Mouse (Mus musculus) limb, embryonic 14.5 days (tissue): ENCODE results near the gene Nln. TPM values are rescaled to one million over a fixed set of nuclear protein-coding genes. Genes with fewer than 3 reads are reported as not detected.

ENCODE experiments used
- ATAC-seq: fragments of 200-750 bp; cut with Nextera tagmentation; 2 replicates; pipeline ENCODE4 v1.8.0; 2017; ENCODE audit warnings: low read depth, moderate number of reproducible peaks, moderate TSS enrichment; ENCODE audit not compliant: low FRiP score
- DNase-seq: peaks from one replicate; pipeline ENCODE4 v3.0.0-alpha.2; 2015; ENCODE audit warnings: low spot score
- H3K27ac ChIP-seq: fragments of 300-500 bp; sonication (generic); replicated peaks from 2 replicates; pipeline ENCODE4 v1.5.1; 2014; ENCODE audit warnings: low read depth, mild to moderate bottlenecking, low read length, moderate library complexity, mixed read lengths
- H3K27me3 ChIP-seq: fragments of 300-500 bp; sonication (generic); 2 replicates; pipeline ENCODE4 v1.6.1; 2014; ENCODE audit warnings: low read length, mixed read lengths; ENCODE audit not compliant: control insufficient read depth, insufficient read depth
- H3K36me3 ChIP-seq: fragments of 300-500 bp; sonication (generic); 2 replicates; pipeline ENCODE4 v1.6.1; 2014; ENCODE audit warnings: mild to moderate bottlenecking, low read length, moderate library complexity, mixed read lengths; ENCODE audit not compliant: control insufficient read depth, insufficient read depth
- H3K4me1 ChIP-seq: fragments of 300-500 bp; sonication (generic); 2 replicates; pipeline ENCODE4 v1.6.1; 2014; ENCODE audit warnings: antibody characterized with exemption, low read length, mixed read lengths; ENCODE audit not compliant: control insufficient read depth, insufficient read depth
- H3K4me2 ChIP-seq: fragments of 300-500 bp; sonication (generic); replicated peaks from 2 replicates; pipeline ENCODE4 v1.6.1; 2014; ENCODE audit warnings: low read depth, mild to moderate bottlenecking, low read length, moderate library complexity; ENCODE audit not compliant: severe bottlenecking
- H3K4me3 ChIP-seq: fragments of 300-500 bp; sonication (generic); replicated peaks from 2 replicates; pipeline ENCODE4 v1.5.1; 2014; ENCODE audit warnings: low read length
- H3K9ac ChIP-seq: fragments of 300-500 bp; sonication (generic); 2 replicates; pipeline ENCODE4 v1.6.1; 2014; ENCODE audit warnings: mild to moderate bottlenecking, low read depth, low read length, moderate library complexity; ENCODE audit not compliant: severe bottlenecking
- H3K9me3 ChIP-seq: fragments of 300-500 bp; sonication (generic); 2 replicates; pipeline ENCODE4 v1.6.1; 2016; ENCODE audit warnings: low read length; ENCODE audit not compliant: control insufficient read depth
- POLR2A ChIP-seq: fragments of 200-500 bp; IDR thresholded peaks from 2 replicates; pipeline ENCODE4 v1.8.0; 2012; ENCODE audit warnings: inconsistent platforms, mild to moderate bottlenecking, moderate library complexity, borderline replicate concordance; ENCODE audit not compliant: insufficient read depth, insufficient read length; ENCODE audit errors: extremely low read depth
- WGBS: fragments of 180-500 bp; shearing (Covaris S2); extraction: QIAGEN DNeasy Blood & Tissue Kit; methylation state at CpG from one replicate; pipeline ENCODE4 v1.1.7; 2014; 5-methylcytosine and 5-hydroxymethylcytosine counted together
- polyA plus RNA-seq, 2 experiments: library from polyadenylated mRNA; depleted of rRNA in 1 of 2; stranded (reverse) in 1 of 2; unstranded in 1 of 2; fragments of >200 nt; fragmentation: Nextera tagmentation in 1 of 2; extraction: Ambion mirVana in 1 of 2; gene quantifications; 2 replicates each; pipeline versions ENCODE4 v1.2.1 to v1.2.3; 2012 to 2014

Gene Nln
- polyA plus RNA-seq, 2 experiments, result 9.8 to 16.6 TPM

DNA sequence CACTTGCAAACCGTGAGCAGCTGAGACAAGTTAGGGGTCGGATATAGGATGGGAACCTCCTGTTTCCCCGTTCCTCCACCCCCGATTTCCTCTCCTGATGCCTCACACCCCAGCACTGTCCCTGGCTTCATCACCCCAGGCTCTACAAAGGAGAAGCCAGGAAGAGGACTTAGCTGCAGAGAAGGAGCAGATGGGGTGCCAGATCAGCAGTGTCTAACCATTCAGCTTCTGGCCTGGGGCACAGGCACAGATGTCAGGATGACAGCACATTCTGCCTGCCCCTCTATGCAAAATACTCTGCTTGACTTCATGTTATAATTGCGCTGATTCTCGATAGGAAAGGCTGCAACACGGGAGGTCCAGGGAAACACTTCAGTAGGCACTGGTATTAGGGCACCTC, 71.1 kb downstream of the Nln start:
- WGBS, result 72% methylated on average over 7 of the region's 7 CpGs
- Histone ChIP-seq H3K9ac (no peak overlapping the region), H3K36me3 (no peaks in the 10 kb centered on the region), H3K27me3 (no peaks in the 10 kb centered on the region), H3K4me3 (no peak overlapping the region), H3K9me3 (no peaks in the 10 kb centered on the region), H3K27ac (no peak overlapping the region), H3K4me2 (no peak overlapping the region), H3K4me1 (peaks cover 35% of the 10 kb centered on the region)
- DNase-seq, result no peak
- ATAC-seq, result no peak
- no peak for TF ChIP-seq POLR2A

DNA sequence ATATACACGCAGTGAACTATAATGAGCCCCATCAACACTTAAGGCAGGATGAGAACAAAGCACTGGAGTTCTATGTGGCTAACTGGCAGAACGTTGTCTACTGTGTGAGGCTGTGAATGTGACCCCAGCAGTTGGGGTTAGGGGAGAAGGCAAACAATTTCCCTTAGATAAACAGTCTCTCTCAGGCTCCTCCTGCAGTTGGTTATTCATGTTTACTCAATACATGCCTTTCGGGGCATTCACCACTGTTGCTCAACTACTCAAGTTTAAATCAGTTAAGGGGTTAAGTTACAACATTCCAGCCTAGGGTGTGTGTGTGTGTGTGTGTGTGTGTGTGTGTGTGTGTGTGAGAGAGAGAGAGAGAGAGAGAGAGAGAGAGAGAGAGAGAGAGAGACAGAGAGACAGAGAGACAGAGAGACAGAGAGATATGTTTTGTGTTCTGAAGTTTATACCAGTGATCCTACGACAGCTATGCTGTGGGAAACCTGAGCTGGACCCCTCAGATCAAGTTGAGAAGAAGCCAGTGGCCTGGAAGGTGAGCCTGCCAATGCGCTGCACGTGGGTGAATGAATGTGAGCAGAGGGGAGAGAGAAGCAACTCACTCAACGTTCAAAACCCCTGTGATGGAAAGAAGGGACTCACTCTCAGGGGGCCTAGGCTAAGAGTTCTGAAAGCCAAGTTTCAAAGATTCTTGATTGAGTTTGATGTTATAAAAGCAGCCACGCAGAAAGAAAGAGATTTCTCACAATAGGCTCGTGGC, 71.7 kb downstream of the Nln start:
- Histone ChIP-seq H3K4me3 (no peak overlapping the region), H3K27me3 (no peaks in the 10 kb centered on the region), H3K4me2 (no peak overlapping the region), H3K9me3 (no peaks in the 10 kb centered on the region), H3K9ac (no peak overlapping the region), H3K27ac (no peak overlapping the region), H3K36me3 (no peaks in the 10 kb centered on the region; the same call in 1 of the 2 replicates), H3K4me1 (peaks cover 40% of the 10 kb centered on the region)
- ATAC-seq (no peak), DNase-seq (no peak)
- TF ChIP-seq POLR2A, result no peak
- WGBS, result 53% methylated on average over 9 of the region's 9 CpGs

DNA sequence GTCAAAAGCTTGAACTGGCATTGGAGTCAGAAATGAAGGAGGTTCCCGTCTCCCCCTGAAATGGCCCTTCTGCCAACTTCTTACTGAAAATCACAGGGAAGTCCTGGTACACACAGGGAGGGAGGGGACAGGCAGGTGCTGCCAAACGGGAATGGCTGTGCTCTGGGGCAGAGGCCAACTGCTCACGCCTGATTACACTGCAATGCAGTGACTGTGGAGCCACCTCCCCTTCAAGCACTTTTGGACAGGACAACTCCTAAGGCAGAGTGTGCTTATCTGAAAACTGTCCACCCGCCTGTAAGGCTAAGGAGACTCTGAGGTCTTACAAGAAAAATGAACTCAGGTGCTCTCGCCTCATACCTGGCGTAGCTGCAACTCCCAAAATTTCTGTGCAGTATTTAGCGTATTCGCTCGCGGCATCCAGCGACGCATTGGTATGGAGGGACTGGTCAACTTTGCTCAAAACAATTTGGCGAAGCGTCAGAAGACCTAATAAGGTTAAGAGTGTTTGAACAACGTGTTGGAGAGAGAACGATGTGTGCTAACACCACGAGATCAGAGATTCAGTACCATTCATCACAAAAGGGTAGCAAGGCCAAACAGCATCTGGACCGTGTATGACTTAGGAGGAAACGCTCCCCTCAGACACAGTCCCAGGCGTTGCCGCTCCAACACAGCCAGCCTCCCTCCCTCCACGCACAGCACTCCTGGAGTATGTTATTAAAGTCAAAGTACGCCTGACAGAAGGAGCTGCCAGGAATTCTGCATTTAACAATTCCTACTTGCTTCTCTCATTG, 72.7 kb downstream of the Nln start:
- no peak for ATAC-seq
- no peak overlapping the region for H3K4me2 ChIP-seq
- 75% methylated on average over 23 of the region's 23 CpGs for WGBS

DNA sequence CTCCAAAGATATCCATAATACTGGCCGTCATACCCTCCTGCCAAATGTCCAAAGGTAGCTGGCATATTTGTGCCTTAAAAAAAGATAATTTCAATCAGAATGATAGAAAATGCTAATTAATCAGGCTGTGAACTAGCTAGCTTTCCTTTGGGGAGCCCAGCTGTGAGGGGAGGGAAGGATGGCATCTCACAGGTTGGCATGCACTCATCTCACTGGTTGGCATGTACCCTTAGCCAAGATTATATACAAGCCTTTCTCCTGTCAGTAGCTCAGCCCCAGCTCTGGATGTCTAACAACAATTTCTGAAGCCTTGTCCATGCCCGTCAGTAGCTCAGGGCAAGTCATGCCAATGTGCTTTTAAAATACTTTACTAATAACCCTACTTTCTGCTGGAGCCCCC, 73.8 kb downstream of the Nln start:
- no peak overlapping the region for H3K27ac ChIP-seq
- no peak overlapping the region for H3K4me3 ChIP-seq
- ATAC-seq (no peak), DNase-seq (no peak)
- H3K9me3 ChIP-seq, result no peaks in the 10 kb centered on the region
- 74% methylated on average over 2 of the region's 2 CpGs for WGBS
- no peaks in the 10 kb centered on the region; the same call in 1 of the 2 replicates for H3K36me3 ChIP-seq
- H3K4me2 ChIP-seq, result no peak overlapping the region
- no peak for TF ChIP-seq POLR2A
- no peaks in the 10 kb centered on the region for H3K27me3 ChIP-seq
- H3K4me1 ChIP-seq, result peaks cover 58% of the 10 kb centered on the region
- no peak overlapping the region for H3K9ac ChIP-seq

More for the DNA sequence above, 72.7 kb downstream of the Nln start:
- Histone ChIP-seq H3K27ac (no peak overlapping the region), H3K4me1 (peaks cover 50% of the 10 kb centered on the region), H3K9me3 (no peaks in the 10 kb centered on the region), H3K36me3 (no peaks in the 10 kb centered on the region; the same call in 1 of the 2 replicates), H3K4me3 (no peak overlapping the region), H3K9ac (no peak overlapping the region), H3K27me3 (no peaks in the 10 kb centered on the region)
- DNase-seq, result no peak
- no peak for TF ChIP-seq POLR2A

DNA sequence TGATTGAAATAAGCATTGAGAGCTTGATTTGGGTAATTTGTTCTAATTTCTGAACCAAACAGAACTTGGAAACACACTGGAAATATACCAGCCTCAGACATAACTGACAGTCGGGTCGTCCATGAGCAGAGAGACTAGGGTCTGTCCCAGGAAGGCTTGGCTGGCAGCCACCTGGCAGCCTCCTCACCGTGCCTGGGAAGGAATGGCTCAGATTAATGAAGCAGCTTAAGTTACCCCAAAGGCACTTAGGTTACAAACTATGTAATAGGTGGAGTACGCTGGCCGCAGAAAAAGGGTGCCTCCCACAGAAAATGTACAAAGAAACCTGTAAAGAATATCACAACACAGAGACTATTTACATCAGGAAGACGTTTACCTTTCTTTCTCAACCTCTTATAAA, 74.6 kb downstream of the Nln start:
- H3K27ac ChIP-seq, result 0 out of 2 replicates have a peak overlapping the region, but pooled peaks have one; percentile 20
- ATAC-seq, result no peak; the same call in 1 of the 2 replicates
- 8% methylated on average over 6 of the region's 6 CpGs for WGBS

More for the DNA sequence above, 74.6 kb downstream of the Nln start:
- Histone ChIP-seq H3K36me3 (no peaks in the 10 kb centered on the region; the same call in 1 of the 2 replicates), H3K27me3 (no peaks in the 10 kb centered on the region), H3K4me1 (peaks cover 56% of the 10 kb centered on the region), H3K9me3 (no peaks in the 10 kb centered on the region), H3K4me3 (no peak overlapping the region), H3K4me2 (no peak overlapping the region; the same call in 1 of the 2 replicates), H3K9ac (no peak overlapping the region)
- no peak for TF ChIP-seq POLR2A
- DNase-seq, result peak; percentile 64
